Mouse (Mus musculus): ENCODE measurements around the gene Ica1. TPM values are rescaled to one million over a fixed set of nuclear protein-coding genes. Genes with fewer than 3 reads are reported as not detected.

Ica1 gene
- polyA plus RNA-seq, 1 experiment from 2014 or later = 18.5 TPM

GRCm38 (mm10) chr6:8771539-8771938 lies 6.7 kb downstream of the Ica1 start:
- Histone ChIP-seq H3K27me3 (ENCODE audit: control insufficient read depth, insufficient read depth, low read length) (no peaks in the 10 kb centered on the region), H3K36me3 (ENCODE audit: control insufficient read depth, insufficient read depth, low read length) (no peaks in the 10 kb centered on the region), H3K4me1 (ENCODE audit: control insufficient read depth, insufficient read depth, low read length) (no peaks in the 10 kb centered on the region), H3K9ac (ENCODE audit: low read length) (no peak overlapping the region), H3K9me3 (ENCODE audit: control insufficient read depth, low read length) (no peaks in the 10 kb centered on the region), H3K4me3 (ENCODE audit: low read depth, low read length) (no peak overlapping the region), H3K4me2 (ENCODE audit: low read depth) (no peak overlapping the region), H3K27ac (ENCODE audit: low read depth, low read length) (no peak overlapping the region)
- ATAC-seq (ENCODE audit: insufficient read depth, low FRiP score, low TSS enrichment) (no peak), DNase-seq (ENCODE audit: low spot score) (no peak)
- 78% methylated on average over 7 of the region's 7 CpGs for WGBS

- no peak for DNase-seq (ENCODE audit: low spot score)
- Histone ChIP-seq H3K4me3 (ENCODE audit: low read depth, low read length) (no peak overlapping the region), H3K4me1 (ENCODE audit: control insufficient read depth, insufficient read depth, low read length) (no peaks in the 10 kb centered on the region), H3K27me3 (ENCODE audit: control insufficient read depth, insufficient read depth, low read length) (no peaks in the 10 kb centered on the region), H3K9me3 (ENCODE audit: control insufficient read depth, low read length) (no peaks in the 10 kb centered on the region), H3K9ac (ENCODE audit: low read length) (no peak overlapping the region), H3K36me3 (ENCODE audit: control insufficient read depth, insufficient read depth, low read length) (no peaks in the 10 kb centered on the region), H3K27ac (ENCODE audit: low read depth, low read length) (no peak overlapping the region), H3K4me2 (ENCODE audit: low read depth) (no peak overlapping the region)
- 62% methylated on average over 10 of the region's 10 CpGs for WGBS
- no peak for ATAC-seq (ENCODE audit: insufficient read depth, low FRiP score, low TSS enrichment)
Measured at GRCm38 (mm10) chr6:8770341-8770740, 7.9 kb downstream of the Ica1 start.

GRCm38 (mm10) chr6:8769803-8770202 lies 8.5 kb downstream of the Ica1 start:
- Histone ChIP-seq H3K36me3 (ENCODE audit: control insufficient read depth, insufficient read depth, low read length) (no peaks in the 10 kb centered on the region), H3K4me2 (ENCODE audit: low read depth) (no peak overlapping the region), H3K27ac (ENCODE audit: low read depth, low read length) (no peak overlapping the region), H3K27me3 (ENCODE audit: control insufficient read depth, insufficient read depth, low read length) (no peaks in the 10 kb centered on the region), H3K9ac (ENCODE audit: low read length) (no peak overlapping the region), H3K9me3 (ENCODE audit: control insufficient read depth, low read length) (no peaks in the 10 kb centered on the region), H3K4me3 (ENCODE audit: low read depth, low read length) (no peak overlapping the region), H3K4me1 (ENCODE audit: control insufficient read depth, insufficient read depth, low read length) (no peaks in the 10 kb centered on the region)
- WGBS = 63% methylated on average over 6 of the region's 6 CpGs
- DNase-seq (ENCODE audit: low spot score) (no peak), ATAC-seq (ENCODE audit: insufficient read depth, low FRiP score, low TSS enrichment) (no peak)

- DNase-seq (ENCODE audit: low spot score) (no peak), ATAC-seq (ENCODE audit: insufficient read depth, low FRiP score, low TSS enrichment) (no peak)
- H3K27ac ChIP-seq (ENCODE audit: low read depth, low read length) = no peak overlapping the region
- no peak overlapping the region for H3K9ac ChIP-seq (ENCODE audit: low read length)
- no peak overlapping the region for H3K4me2 ChIP-seq (ENCODE audit: low read depth)
- no peaks in the 10 kb centered on the region for H3K36me3 ChIP-seq (ENCODE audit: control insufficient read depth, insufficient read depth, low read length)
- H3K4me1 ChIP-seq (ENCODE audit: control insufficient read depth, insufficient read depth, low read length) = no peaks in the 10 kb centered on the region
- no peak overlapping the region for H3K4me3 ChIP-seq (ENCODE audit: low read depth, low read length)
- H3K27me3 ChIP-seq (ENCODE audit: control insufficient read depth, insufficient read depth, low read length) = no peaks in the 10 kb centered on the region
- no peaks in the 10 kb centered on the region for H3K9me3 ChIP-seq (ENCODE audit: control insufficient read depth, low read length)
- 94% methylated on average over 5 of the region's 5 CpGs for WGBS
Measured at GRCm38 (mm10) chr6:8766652-8767051, 11.6 kb downstream of the Ica1 start.

- Histone ChIP-seq H3K9ac (ENCODE audit: low read length) (no peak overlapping the region), H3K4me1 (ENCODE audit: control insufficient read depth, insufficient read depth, low read length) (no peaks in the 10 kb centered on the region), H3K36me3 (ENCODE audit: control insufficient read depth, insufficient read depth, low read length) (no peaks in the 10 kb centered on the region), H3K4me3 (ENCODE audit: low read depth, low read length) (no peak overlapping the region), H3K27me3 (ENCODE audit: control insufficient read depth, insufficient read depth, low read length) (no peaks in the 10 kb centered on the region), H3K9me3 (ENCODE audit: control insufficient read depth, low read length) (no peaks in the 10 kb centered on the region), H3K4me2 (ENCODE audit: low read depth) (no peak overlapping the region), H3K27ac (ENCODE audit: low read depth, low read length) (no peak overlapping the region)
- DNase-seq (ENCODE audit: low spot score) (no peak), ATAC-seq (ENCODE audit: insufficient read depth, low FRiP score, low TSS enrichment) (no peak)
- 95% methylated on average over 3 of the region's 3 CpGs for WGBS
Measured at GRCm38 (mm10) chr6:8765801-8766200, 12.5 kb downstream of the Ica1 start.

GRCm38 (mm10) chr6:8765064-8765463 lies 13.2 kb downstream of the Ica1 start:
- DNase-seq (ENCODE audit: low spot score) (no peak), ATAC-seq (ENCODE audit: insufficient read depth, low FRiP score, low TSS enrichment) (no peak)
- no peaks in the 10 kb centered on the region for H3K36me3 ChIP-seq (ENCODE audit: control insufficient read depth, insufficient read depth, low read length)
- no peak overlapping the region for H3K4me2 ChIP-seq (ENCODE audit: low read depth)
- 76% methylated on average over 1 of the region's 1 CpGs for WGBS
- H3K9ac ChIP-seq (ENCODE audit: low read length) = no peak overlapping the region
- no peaks in the 10 kb centered on the region for H3K9me3 ChIP-seq (ENCODE audit: control insufficient read depth, low read length)
- H3K4me3 ChIP-seq (ENCODE audit: low read depth, low read length) = no peak overlapping the region
- no peak overlapping the region for H3K27ac ChIP-seq (ENCODE audit: low read depth, low read length)
- no peaks in the 10 kb centered on the region for H3K4me1 ChIP-seq (ENCODE audit: control insufficient read depth, insufficient read depth, low read length)
- no peaks in the 10 kb centered on the region for H3K27me3 ChIP-seq (ENCODE audit: control insufficient read depth, insufficient read depth, low read length)

- DNase-seq (ENCODE audit: low spot score) (no peak), ATAC-seq (ENCODE audit: insufficient read depth, low FRiP score, low TSS enrichment) (no peak)
- 83% methylated on average over 5 of the region's 5 CpGs for WGBS
Measured at GRCm38 (mm10) chr6:8760708-8761294, 17.5 kb downstream of the Ica1 start.

GRCm38 (mm10) chr6:8759901-8760300 lies 18.4 kb downstream of the Ica1 start:
- Histone ChIP-seq H3K4me2 (ENCODE audit: low read depth) (no peak overlapping the region), H3K9me3 (ENCODE audit: control insufficient read depth, low read length) (no peaks in the 10 kb centered on the region), H3K4me1 (ENCODE audit: control insufficient read depth, insufficient read depth, low read length) (no peaks in the 10 kb centered on the region), H3K36me3 (ENCODE audit: control insufficient read depth, insufficient read depth, low read length) (no peaks in the 10 kb centered on the region), H3K9ac (ENCODE audit: low read length) (no peak overlapping the region), H3K27ac (ENCODE audit: low read depth, low read length) (no peak overlapping the region), H3K27me3 (ENCODE audit: control insufficient read depth, insufficient read depth, low read length) (no peaks in the 10 kb centered on the region), H3K4me3 (ENCODE audit: low read depth, low read length) (no peak overlapping the region)
- no peak for ATAC-seq (ENCODE audit: insufficient read depth, low FRiP score, low TSS enrichment)
- 78% methylated on average over 1 of the region's 1 CpGs for WGBS
- DNase-seq (ENCODE audit: low spot score) = no peak

More at GRCm38 (mm10) chr6:8760708-8761294, 17.5 kb downstream of the Ica1 start:
- Histone ChIP-seq H3K4me1 (ENCODE audit: control insufficient read depth, insufficient read depth, low read length) (no peaks in the 10 kb centered on the region), H3K4me3 (ENCODE audit: low read depth, low read length) (no peak overlapping the region), H3K9ac (ENCODE audit: low read length) (no peak overlapping the region), H3K36me3 (ENCODE audit: control insufficient read depth, insufficient read depth, low read length) (no peaks in the 10 kb centered on the region), H3K27me3 (ENCODE audit: control insufficient read depth, insufficient read depth, low read length) (no peaks in the 10 kb centered on the region), H3K4me2 (ENCODE audit: low read depth) (no peak overlapping the region), H3K9me3 (ENCODE audit: control insufficient read depth, low read length) (no peaks in the 10 kb centered on the region), H3K27ac (ENCODE audit: low read depth, low read length) (no peak overlapping the region)

GRCm38 (mm10) chr6:8755760-8756276 lies 22.5 kb downstream of the Ica1 start:
- ATAC-seq (ENCODE audit: insufficient read depth, low FRiP score, low TSS enrichment) (no peak), DNase-seq (ENCODE audit: low spot score) (no peak)
- H3K27ac ChIP-seq (ENCODE audit: low read depth, low read length) = no peak overlapping the region
- H3K9ac ChIP-seq (ENCODE audit: low read length) = no peak overlapping the region
- no peaks in the 10 kb centered on the region for H3K4me1 ChIP-seq (ENCODE audit: control insufficient read depth, insufficient read depth, low read length)
- H3K36me3 ChIP-seq (ENCODE audit: control insufficient read depth, insufficient read depth, low read length) = no peaks in the 10 kb centered on the region
- H3K27me3 ChIP-seq (ENCODE audit: control insufficient read depth, insufficient read depth, low read length) = no peaks in the 10 kb centered on the region
- no peaks in the 10 kb centered on the region for H3K9me3 ChIP-seq (ENCODE audit: control insufficient read depth, low read length)
- no peak overlapping the region for H3K4me3 ChIP-seq (ENCODE audit: low read depth, low read length)
- H3K4me2 ChIP-seq (ENCODE audit: low read depth) = no peak overlapping the region
- 89% methylated on average over 8 of the region's 8 CpGs for WGBS
